Mouse (Mus musculus) C2C12 (cell line): ENCODE data around the gene Bahcc1.

Experiments
- CTCF ChIP-seq: IDR thresholded peaks from one replicate; pipeline ENCODE4 v1.5.1; 2011; ENCODE audit not compliant: control insufficient read depth, insufficient read depth, insufficient read length
- MYOD1 ChIP-seq: IDR thresholded peaks from one replicate; pipeline ENCODE4 v1.6.1; 2011; ENCODE audit warnings: low read depth; ENCODE audit not compliant: control insufficient read depth, insufficient read length

- no peak for TF ChIP-seq CTCF
- no peak for TF ChIP-seq MYOD1
Observed at GRCm38 (mm10) chr11:120186145-120186740, 46.5 kb upstream of the Bahcc1 start.
